Mouse (Mus musculus): ENCODE results near the gene Gm43951.
"Not testable (repeated sequence)": the region's sequence is repeated elsewhere in the genome, so short reads cannot be mapped to it uniquely, and the experiment has no call there.

Gm43951 gene

GRCm38 (mm10) chr11:72196506-72196905 lies 10.1 kb downstream of the Gm43951 start:
- DNase-seq: no peak

- DNase-seq: no peak
Measured at GRCm38 (mm10) chr11:72194259-72194658, 12.4 kb downstream of the Gm43951 start.

GRCm38 (mm10) chr11:72190857-72191256 lies 15.8 kb downstream of the Gm43951 start:
- no peak for DNase-seq

- DNase-seq: no peak
Measured at GRCm38 (mm10) chr11:72184252-72184651, 22.4 kb downstream of the Gm43951 start.

- DNase-seq: no peak
Measured at GRCm38 (mm10) chr11:72181136-72181535, 25.5 kb downstream of the Gm43951 start.

- DNase-seq: no peak
Measured at GRCm38 (mm10) chr11:72180556-72180955, 26.1 kb downstream of the Gm43951 start.

GRCm38 (mm10) chr11:72176553-72176952 lies 30.1 kb downstream of the Gm43951 start:
- DNase-seq: no peak

GRCm38 (mm10) chr11:72175966-72176365 lies 30.7 kb downstream of the Gm43951 start:
- DNase-seq: no peak

- DNase-seq: no peak
Measured at GRCm38 (mm10) chr11:72174721-72175120, 31.9 kb downstream of the Gm43951 start.

- DNase-seq: no peak
Measured at GRCm38 (mm10) chr11:72173506-72173905, 33.1 kb downstream of the Gm43951 start.

GRCm38 (mm10) chr11:72171906-72172305 lies 34.7 kb downstream of the Gm43951 start:
- not testable (repeated sequence) for DNase-seq

- DNase-seq: no peak
Measured at GRCm38 (mm10) chr11:72169871-72170270, 36.8 kb downstream of the Gm43951 start.

GRCm38 (mm10) chr11:72163198-72163597 lies 43.4 kb downstream of the Gm43951 start:
- DNase-seq: no peak

GRCm38 (mm10) chr11:72156624-72157023 lies 50.0 kb downstream of the Gm43951 start:
- no peak for DNase-seq

- no peak for DNase-seq
Measured at GRCm38 (mm10) chr11:72155981-72156428, 50.6 kb downstream of the Gm43951 start.

- no peak for DNase-seq
Measured at GRCm38 (mm10) chr11:72155186-72155980, 51.3 kb downstream of the Gm43951 start.
